Mouse (Mus musculus): ENCODE data around the gene Irs1. TPM values are rescaled to one million over a fixed set of nuclear protein-coding genes. Genes with fewer than 3 reads are reported as not detected.

Irs1 gene
- 1.6 and 1.9 TPM in 2 replicates for polyA plus RNA-seq (2015; fragmentation: Nextera tagmentation; extraction: Ambion mirVana)

DNA sequence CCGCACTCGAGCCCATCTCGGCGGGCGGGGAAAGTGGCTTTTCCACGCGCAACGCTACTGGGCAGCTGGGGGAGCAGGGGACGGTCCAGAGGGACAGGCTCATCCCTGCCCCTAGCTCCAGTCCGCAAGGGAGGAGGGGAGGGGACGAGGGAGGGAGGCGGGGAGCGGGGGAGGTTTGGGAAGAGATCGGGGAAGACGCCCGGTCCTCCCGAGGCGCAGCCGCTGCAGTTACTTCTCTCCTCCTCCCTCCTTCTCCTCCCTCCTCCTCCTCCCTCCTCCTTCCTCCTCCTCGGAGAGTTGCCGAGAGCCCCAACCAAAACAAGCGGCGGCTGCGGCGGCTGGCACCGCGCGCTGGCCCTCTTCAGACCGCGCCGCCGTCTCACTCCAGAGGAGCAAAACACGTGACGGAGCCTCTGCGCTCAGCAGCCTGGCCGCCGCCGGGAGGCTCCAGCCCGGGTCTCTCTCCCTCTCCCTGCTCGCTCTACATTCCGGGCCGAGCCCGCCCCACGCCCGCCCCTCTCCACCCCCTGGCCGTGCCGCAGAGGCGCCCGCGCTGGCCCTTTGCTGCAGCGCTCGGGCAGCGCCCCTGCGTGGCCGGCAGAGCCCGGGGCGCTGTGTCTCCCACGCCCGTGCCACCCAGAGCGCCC lies at the start of gene Irs1:
TSS of gene Irs1 (minus strand) at position 266 of the 647 bp plus-strand sequence.
- H3K4me2 ChIP-seq (replicated peaks; ENCODE audit: low read depth): peak within 1 kb of the TSS; percentile 86
- H3K27me3 ChIP-seq (ENCODE audit: control insufficient read depth, insufficient read depth, low read length): no peaks in the 10 kb centered on the region
- no peaks in the 10 kb centered on the region for H3K36me3 ChIP-seq (ENCODE audit: control insufficient read depth, insufficient read depth, low read length)
- H3K27ac ChIP-seq (replicated peaks): peak within 1 kb of the TSS; percentile 94
- peaks cover 2% of the 10 kb centered on the region; the same call in 1 of the 2 replicates for H3K4me1 ChIP-seq (replicated peaks; ENCODE audit: control insufficient read depth, insufficient read depth)
- peak; percentile 95 for ATAC-seq (ENCODE audit: low FRiP score, low TSS enrichment)
- TF ChIP-seq CTCF (IDR thresholded peaks at IDR 0.05; ENCODE audit: low read depth) (peak; percentile 73), EP300 (optimal IDR thresholded peaks at IDR 0.05) (no peak)
- no peaks in the 10 kb centered on the region for H3K9me3 ChIP-seq (ENCODE audit: control insufficient read depth, low read length)
- H3K4me3 ChIP-seq (ENCODE audit: low read depth, low read length): peak within 1 kb of the TSS; percentile 67
- H3K9ac ChIP-seq (ENCODE audit: low read length): peak within 1 kb of the TSS; percentile 74
- peak; percentile 91 for DNase-seq (ENCODE audit: low spot score)
- WGBS: under 1% methylated on average over 45 of the region's 60 CpGs

DNA sequence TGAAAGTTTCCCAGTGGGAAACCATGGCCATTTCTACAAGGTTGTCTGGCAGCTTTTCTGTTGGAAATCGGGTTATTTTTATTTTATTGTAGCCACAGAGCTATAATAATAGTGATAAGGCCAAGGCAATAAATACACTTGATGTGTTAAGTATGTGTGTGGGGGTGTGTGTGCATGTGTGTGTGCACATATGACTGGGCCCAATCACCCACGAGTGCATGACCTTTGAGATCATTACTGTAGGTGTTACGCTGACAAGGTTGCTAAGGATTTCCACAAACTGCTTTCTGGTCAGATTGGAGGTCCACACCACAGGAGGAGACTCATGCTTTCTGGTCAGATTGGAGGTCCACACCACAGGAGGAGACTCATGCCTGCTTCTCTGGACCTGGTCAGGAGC lies 43.3 kb upstream of the Irs1 start:
- DNase-seq (ENCODE audit: low spot score) (no peak), ATAC-seq (ENCODE audit: low FRiP score, low TSS enrichment) (no peak)
- H3K4me1 ChIP-seq (replicated peaks; ENCODE audit: control insufficient read depth, insufficient read depth): no peaks in the 10 kb centered on the region
- no peaks in the 10 kb centered on the region for H3K9me3 ChIP-seq (ENCODE audit: control insufficient read depth, low read length)
- no peaks in the 10 kb centered on the region for H3K27me3 ChIP-seq (ENCODE audit: control insufficient read depth, insufficient read depth, low read length)
- TF ChIP-seq CTCF (IDR thresholded peaks at IDR 0.05; ENCODE audit: low read depth) (no peak), EP300 (optimal IDR thresholded peaks at IDR 0.05) (no peak)
- no peak overlapping the region for H3K4me2 ChIP-seq (replicated peaks; ENCODE audit: low read depth)
- H3K4me3 ChIP-seq (ENCODE audit: low read depth, low read length): no peak overlapping the region
- WGBS: 87% methylated on average over 3 of the region's 3 CpGs
- no peak overlapping the region for H3K27ac ChIP-seq (replicated peaks)
- no peaks in the 10 kb centered on the region for H3K36me3 ChIP-seq (ENCODE audit: control insufficient read depth, insufficient read depth, low read length)
- H3K9ac ChIP-seq (ENCODE audit: low read length): no peak overlapping the region

- no peak for ATAC-seq (ENCODE audit: low FRiP score, low TSS enrichment)
- H3K4me3 ChIP-seq (ENCODE audit: low read depth, low read length): no peak overlapping the region
- H3K27ac ChIP-seq (replicated peaks): no peak overlapping the region
- DNase-seq (ENCODE audit: low spot score): no peak
- TF ChIP-seq EP300 (optimal IDR thresholded peaks at IDR 0.05) (no peak), CTCF (IDR thresholded peaks at IDR 0.05; ENCODE audit: low read depth) (no peak)
- H3K4me2 ChIP-seq (replicated peaks; ENCODE audit: low read depth): no peak overlapping the region
- no peaks in the 10 kb centered on the region for H3K36me3 ChIP-seq (ENCODE audit: control insufficient read depth, insufficient read depth, low read length)
- no peak overlapping the region for H3K9ac ChIP-seq (ENCODE audit: low read length)
- H3K27me3 ChIP-seq (ENCODE audit: control insufficient read depth, insufficient read depth, low read length): no peaks in the 10 kb centered on the region
- H3K4me1 ChIP-seq (replicated peaks; ENCODE audit: control insufficient read depth, insufficient read depth): no peaks in the 10 kb centered on the region
- no peaks in the 10 kb centered on the region for H3K9me3 ChIP-seq (ENCODE audit: control insufficient read depth, low read length)
Measured at GRCm38 (mm10) chr1:82329954-82330247, 38.7 kb upstream of the Irs1 start.

- TF ChIP-seq CTCF (IDR thresholded peaks at IDR 0.05; ENCODE audit: low read depth) (no peak), EP300 (optimal IDR thresholded peaks at IDR 0.05) (no peak)
- 85% methylated on average over 4 of the region's 4 CpGs for WGBS
- H3K9me3 ChIP-seq (ENCODE audit: control insufficient read depth, low read length): no peaks in the 10 kb centered on the region
- H3K27me3 ChIP-seq (ENCODE audit: control insufficient read depth, insufficient read depth, low read length): no peaks in the 10 kb centered on the region
- ATAC-seq (ENCODE audit: low FRiP score, low TSS enrichment) (no peak), DNase-seq (ENCODE audit: low spot score) (no peak)
- no peak overlapping the region for H3K9ac ChIP-seq (ENCODE audit: low read length)
- H3K4me1 ChIP-seq (replicated peaks; ENCODE audit: control insufficient read depth, insufficient read depth): no peaks in the 10 kb centered on the region
- no peaks in the 10 kb centered on the region for H3K36me3 ChIP-seq (ENCODE audit: control insufficient read depth, insufficient read depth, low read length)
- H3K27ac ChIP-seq (replicated peaks): no peak overlapping the region
- H3K4me3 ChIP-seq (ENCODE audit: low read depth, low read length): no peak overlapping the region
- no peak overlapping the region for H3K4me2 ChIP-seq (replicated peaks; ENCODE audit: low read depth)
Measured at GRCm38 (mm10) chr1:82329237-82329953, 38.2 kb upstream of the Irs1 start.

GRCm38 (mm10) chr1:82328033-82328775 lies 37.0 kb upstream of the Irs1 start:
- no peak for DNase-seq (ENCODE audit: low spot score)
- no peak overlapping the region for H3K4me2 ChIP-seq (replicated peaks; ENCODE audit: low read depth)
- H3K27me3 ChIP-seq (ENCODE audit: control insufficient read depth, insufficient read depth, low read length): no peaks in the 10 kb centered on the region
- H3K4me1 ChIP-seq (replicated peaks; ENCODE audit: control insufficient read depth, insufficient read depth): no peaks in the 10 kb centered on the region
- H3K9me3 ChIP-seq (ENCODE audit: control insufficient read depth, low read length): no peaks in the 10 kb centered on the region
- no peak for TF ChIP-seq CTCF (IDR thresholded peaks at IDR 0.05; ENCODE audit: low read depth)
- TF ChIP-seq EP300 (optimal IDR thresholded peaks at IDR 0.05): no peak
- H3K9ac ChIP-seq (ENCODE audit: low read length): no peak overlapping the region
- ATAC-seq (ENCODE audit: low FRiP score, low TSS enrichment): no peak
- no peak overlapping the region for H3K27ac ChIP-seq (replicated peaks)
- 92% methylated on average over 7 of the region's 7 CpGs for WGBS
- no peaks in the 10 kb centered on the region for H3K36me3 ChIP-seq (ENCODE audit: control insufficient read depth, insufficient read depth, low read length)
- no peak overlapping the region for H3K4me3 ChIP-seq (ENCODE audit: low read depth, low read length)

GRCm38 (mm10) chr1:82326120-82326519 lies 34.9 kb upstream of the Irs1 start:
- Histone ChIP-seq H3K9ac (ENCODE audit: low read length) (no peak overlapping the region), H3K27ac (replicated peaks) (no peak overlapping the region), H3K9me3 (ENCODE audit: control insufficient read depth, low read length) (no peaks in the 10 kb centered on the region), H3K27me3 (ENCODE audit: control insufficient read depth, insufficient read depth, low read length) (no peaks in the 10 kb centered on the region), H3K4me1 (replicated peaks; ENCODE audit: control insufficient read depth, insufficient read depth) (no peaks in the 10 kb centered on the region), H3K4me2 (replicated peaks; ENCODE audit: low read depth) (no peak overlapping the region), H3K4me3 (ENCODE audit: low read depth, low read length) (no peak overlapping the region), H3K36me3 (ENCODE audit: control insufficient read depth, insufficient read depth, low read length) (no peaks in the 10 kb centered on the region)
- TF ChIP-seq CTCF (IDR thresholded peaks at IDR 0.05; ENCODE audit: low read depth) (no peak), EP300 (optimal IDR thresholded peaks at IDR 0.05) (no peak)
- DNase-seq (ENCODE audit: low spot score) (no peak), ATAC-seq (ENCODE audit: low FRiP score, low TSS enrichment) (no peak)
- 73% methylated on average over 5 of the region's 5 CpGs for WGBS

Data from stomach, postnatal 0 days (tissue).